Mouse (Mus musculus) thymus, adult 2 months (tissue): Measurements from ENCODE around the gene Lrrk1.

Experiments used
- CTCF ChIP-seq: fragments of 200-500 bp; IDR thresholded peaks from 2 replicates; pipeline ENCODE4 v1.5.1; 2012; ENCODE audit warnings: mild to moderate bottlenecking, control low read depth, low read length, moderate library complexity, borderline replicate concordance; ENCODE audit not compliant: control insufficient read depth, poor library complexity, insufficient read depth; ENCODE audit errors: extremely low read depth
- POLR2A ChIP-seq: fragments of 200-500 bp; IDR thresholded peaks from 2 replicates; pipeline ENCODE4 v1.6.1; 2012; ENCODE audit warnings: mild to moderate bottlenecking, low read length, control low read depth, moderate library complexity; ENCODE audit not compliant: control insufficient read depth, poor library complexity, insufficient read depth; ENCODE audit errors: extremely low read depth

GRCm38 (mm10) chr7:66228610-66228920 lies 159.6 kb downstream of the Lrrk1 start:
- TF ChIP-seq CTCF (no peak), POLR2A (no peak)
